Mouse (Mus musculus) MEL (cell line): ENCODE measurements around the gene Psmd2. TPM values are rescaled to one million over a fixed set of nuclear protein-coding genes. Genes with fewer than 3 reads are reported as not detected.

Experiments used
- DNase-seq: peaks from one replicate; pipeline ENCODE4 v3.0.0; 2011; ENCODE audit warnings: low read depth, low spot score
- H3K27ac ChIP-seq: 2 replicates; pipeline ENCODE4 v1.5.1; 2012; ENCODE audit warnings: low read depth, mild to moderate bottlenecking, control low read depth, low read length, moderate library complexity; ENCODE audit not compliant: control insufficient read depth
- H3K27me3 ChIP-seq, 2 experiments: fragments of 150-350 bp in 1 of 2; sonication (generic) in 1 of 2; 2 replicates each; pipeline ENCODE4 v1.6.1; 2012; ENCODE audit warnings: low read length in 2 of 2, mild to moderate bottlenecking in 2 of 2, improper control_type of control experiment in 1 of 2, moderate library complexity in 1 of 2; ENCODE audit not compliant: insufficient read depth in 2 of 2, control insufficient read depth in 1 of 2
- H3K36me3 ChIP-seq, 2 experiments: 2 replicates each; pipeline ENCODE4 v1.6.1; 2012 to 2014; ENCODE audit warnings: low read length in 2 of 2, improper control_type of control experiment in 1 of 2, inconsistent platforms in 1 of 2, mild to moderate bottlenecking in 1 of 2; ENCODE audit not compliant: insufficient read depth in 2 of 2, control insufficient read depth in 1 of 2
- H3K4me1 ChIP-seq, 2 experiments: fragments of 150-350 bp in 1 of 2; sonication (generic) in 1 of 2; 2 replicates each; pipeline ENCODE4 v1.6.1; 2012; ENCODE audit warnings: low read length in 2 of 2, improper control_type of control experiment in 1 of 2, mild to moderate bottlenecking in 1 of 2; ENCODE audit not compliant: insufficient read depth in 2 of 2, control insufficient read depth in 1 of 2
- H3K4me3 ChIP-seq, 2 experiments: fragments of 150-350 bp in 1 of 2; sonication (generic) in 1 of 2; 2 replicates each; pipeline ENCODE4 v1.5.1; 2012; ENCODE audit warnings: low read depth in 2 of 2, low read length in 2 of 2, mild to moderate bottlenecking in 2 of 2, moderate library complexity in 2 of 2, control low read depth in 1 of 2, improper control_type of control experiment in 1 of 2; ENCODE audit not compliant: control insufficient read depth in 1 of 2, insufficient read depth in 1 of 2
- H3K79me2 ChIP-seq: 2 replicates; pipeline ENCODE4 v1.6.1; 2012; ENCODE audit warnings: mild to moderate bottlenecking, low read length, moderate library complexity; ENCODE audit not compliant: control insufficient read depth, poor library complexity, insufficient read depth
- H3K9ac ChIP-seq: 2 replicates; pipeline ENCODE4 v1.6.1; 2012; ENCODE audit warnings: low read depth, mild to moderate bottlenecking, control low read depth, low read length, moderate library complexity; ENCODE audit not compliant: control insufficient read depth, poor library complexity, severe bottlenecking
- H3K9me3 ChIP-seq: fragments of 150-350 bp; sonication (generic); replicated peaks from 2 replicates; pipeline ENCODE4 v1.6.1; 2012; ENCODE audit warnings: mild to moderate bottlenecking, low read length, improper control_type of control experiment, moderate library complexity; ENCODE audit not compliant: insufficient read depth
- CHD2 ChIP-seq: IDR thresholded peaks from 2 replicates; pipeline ENCODE4 v1.6.1; 2011; ENCODE audit warnings: low read length, improper control_type of control experiment
- CTCF ChIP-seq, 3 experiments: IDR thresholded peaks in 2 of 3; conservative IDR thresholded peaks in 1 of 3; 2 replicates each; pipeline ENCODE4 v1.5.1; 2011 to 2012; ENCODE audit warnings: low read length in 3 of 3, low read depth in 2 of 3, mild to moderate bottlenecking in 2 of 3, improper control_type of control experiment in 1 of 3, inconsistent platforms in 1 of 3, mixed read lengths in 1 of 3, moderate library complexity in 1 of 3; ENCODE audit not compliant: control insufficient read depth in 1 of 3, insufficient read depth in 1 of 3, poor library complexity in 1 of 3, severe bottlenecking in 1 of 3
- E2F4 ChIP-seq: IDR thresholded peaks from 2 replicates; pipeline ENCODE4 v1.6.1; 2011; ENCODE audit warnings: low read depth, low read length, improper control_type of control experiment, borderline replicate concordance
- EP300 ChIP-seq, 2 experiments: IDR thresholded peaks; 2 replicates each; pipeline ENCODE4 v1.6.1; 2011; ENCODE audit warnings: improper control_type of control experiment in 2 of 2, low read length in 2 of 2, low read depth in 1 of 2, mild to moderate bottlenecking in 1 of 2
- HCFC1 ChIP-seq: IDR thresholded peaks from 2 replicates; pipeline ENCODE4 v1.6.1; 2012; ENCODE audit warnings: low read depth, mild to moderate bottlenecking, inconsistent platforms, low read length, improper control_type of control experiment, moderate library complexity
- MAFK ChIP-seq: IDR thresholded peaks from 2 replicates; pipeline ENCODE4 v1.6.1; 2011; ENCODE audit warnings: low read depth, mild to moderate bottlenecking, low read length, improper control_type of control experiment, borderline replicate concordance
- MAX ChIP-seq: IDR thresholded peaks from 2 replicates; pipeline ENCODE4 v1.6.1; 2011; ENCODE audit warnings: low read length, improper control_type of control experiment
- MXI1 ChIP-seq: IDR thresholded peaks from 2 replicates; pipeline ENCODE4 v1.6.1; 2011; ENCODE audit warnings: mild to moderate bottlenecking, low read depth, low read length, improper control_type of control experiment
- MYB ChIP-seq: IDR thresholded peaks from 2 replicates; pipeline ENCODE4 v1.6.1; 2011; ENCODE audit warnings: mild to moderate bottlenecking, low read depth, low read length, improper control_type of control experiment
- NRF1 ChIP-seq: IDR thresholded peaks from 2 replicates; pipeline ENCODE4 v1.6.1; 2014; ENCODE audit warnings: low read depth, mild to moderate bottlenecking, inconsistent platforms, low read length, improper control_type of control experiment, moderate library complexity; ENCODE audit not compliant: poor library complexity, insufficient read depth, severe bottlenecking
- POLR2A ChIP-seq, 2 experiments: IDR thresholded peaks; 2 replicates each; pipeline ENCODE4 v1.6.1; 2011 to 2012; ENCODE audit warnings: low read length in 2 of 2, mild to moderate bottlenecking in 2 of 2, control low read depth in 1 of 2, improper control_type of control experiment in 1 of 2, low read depth in 1 of 2, moderate library complexity in 1 of 2; ENCODE audit not compliant: control insufficient read depth in 1 of 2, insufficient read depth in 1 of 2, poor library complexity in 1 of 2
- RAD21 ChIP-seq: IDR thresholded peaks from 2 replicates; pipeline ENCODE4 v1.6.1; 2011; ENCODE audit warnings: mild to moderate bottlenecking, low read depth, low read length, improper control_type of control experiment
- TCF12 ChIP-seq: IDR thresholded peaks from 2 replicates; pipeline ENCODE4 v1.6.1; 2014; ENCODE audit warnings: low read depth, mild to moderate bottlenecking, inconsistent platforms, low read length, improper control_type of control experiment, moderate library complexity
- USF1 ChIP-seq: IDR thresholded peaks from 2 replicates; pipeline ENCODE4 v1.6.1; 2014; ENCODE audit warnings: low read depth, mild to moderate bottlenecking, inconsistent platforms, low read length, improper control_type of control experiment, moderate library complexity
- ZKSCAN1 ChIP-seq: IDR thresholded peaks from 2 replicates; pipeline ENCODE4 v1.6.1; 2012; ENCODE audit warnings: low read depth, mild to moderate bottlenecking, inconsistent platforms, low read length, improper control_type of control experiment, moderate library complexity
- ZMIZ1 ChIP-seq: IDR thresholded peaks from 2 replicates; pipeline ENCODE4 v1.6.1; 2012; ENCODE audit warnings: low read depth, mild to moderate bottlenecking, inconsistent platforms, low read length, improper control_type of control experiment, moderate library complexity
- polyA plus RNA-seq, 2 experiments: library from polyadenylated mRNA; stranded (reverse) in 1 of 2; unstranded in 1 of 2; fragments of >175 nt in 1 of 2; fragments of >200 nt in 1 of 2; gene quantifications; 2 replicates each; pipeline versions ENCODE4 v1.2.1 to v1.2.4; 2012; ENCODE audit warnings: low replicate concordance in 2 of 2, low read depth in 1 of 2; ENCODE audit not compliant: insufficient read length in 2 of 2, insufficient read depth in 1 of 2, missing spikeins in 1 of 2
- total RNA-seq: library from RNA; depleted of rRNA; stranded (reverse); fragments of 300-350 nt; gene quantifications from 2 replicates; pipeline ENCODE4 v1.2.3, GENCODE M21; 2012

The Psmd2 gene
- total and polyA plus RNA-seq, 3 experiments: 81.9 to 432 (median 262) TPM

- no peaks in the 10 kb centered on the region for H3K79me2 ChIP-seq
- no peak overlapping the region for H3K9ac ChIP-seq
- H3K9me3 ChIP-seq: no peaks in the 10 kb centered on the region
- no peak for TF ChIP-seq TCF12
- TF ChIP-seq HCFC1: no peak
- no peak for TF ChIP-seq NRF1
- TF ChIP-seq E2F4: no peak
- no peak for TF ChIP-seq MAFK
- 0 out of 4 replicates have a peak, but pooled peaks cover 0 to 3% of the 10 kb centered on the region in 2 experiments for H3K4me1 ChIP-seq
- H3K4me3 ChIP-seq: no peak overlapping the region
- no peak for DNase-seq
- peaks cover 0 to 2% of the 10 kb centered on the region in 2 experiments; a peak in 3 of 4 replicates for H3K36me3 ChIP-seq
- H3K27ac ChIP-seq: no peak overlapping the region
- H3K27me3 ChIP-seq: no peaks in the 10 kb centered on the region
These were observed 14.0 kb upstream of the Psmd2 start for GRCm38 (mm10) chr16:20637410-20637809.

GRCm38 (mm10) chr16:20638367-20638766, 13.1 kb upstream of the Psmd2 start:
- no peak overlapping the region for H3K4me3 ChIP-seq
- H3K79me2 ChIP-seq: no peaks in the 10 kb centered on the region
- no peak overlapping the region for H3K27ac ChIP-seq
- H3K9me3 ChIP-seq: no peaks in the 10 kb centered on the region
- H3K27me3 ChIP-seq: no peaks in the 10 kb centered on the region
- H3K4me1 ChIP-seq: 0 out of 4 replicates have a peak, but pooled peaks cover 0 to 3% of the 10 kb centered on the region in 2 experiments
- peaks cover 0 to 2% of the 10 kb centered on the region in 2 experiments; a peak in 3 of 4 replicates for H3K36me3 ChIP-seq
- no peak for TF ChIP-seq ZMIZ1
- TF ChIP-seq MYB: no peak
- TF ChIP-seq ZKSCAN1: no peak
- no peak for TF ChIP-seq USF1
- TF ChIP-seq E2F4: no peak
- TF ChIP-seq EP300 (IDR thresholded peaks at IDR 0.05; ENCODE audit: low read depth in 1 of 2, low read length in 2 of 2): no peak
- TF ChIP-seq CHD2: no peak
- no peak for TF ChIP-seq RAD21
- TF ChIP-seq CTCF (IDR thresholded peaks at IDR 0.05 in 2 of 3, conservative IDR thresholded peaks at IDR 0.05 in 1 of 3; ENCODE audit: control insufficient read depth in 1 of 3, insufficient read depth in 1 of 3, low read depth in 2 of 3, low read length in 3 of 3, poor library complexity in 1 of 3, severe bottlenecking in 1 of 3): no peak
- no peak for TF ChIP-seq MXI1
- no peak for TF ChIP-seq POLR2A (IDR thresholded peaks at IDR 0.05; ENCODE audit: control insufficient read depth in 1 of 2, insufficient read depth in 1 of 2, low read depth in 1 of 2, low read length in 2 of 2, poor library complexity in 1 of 2)
- no peak for TF ChIP-seq TCF12
- no peak for TF ChIP-seq MAX
- TF ChIP-seq, all 39 proteins: peak for 0
- DNase-seq: no peak
- H3K9ac ChIP-seq: no peak overlapping the region
